In the genomic region with DNA sequence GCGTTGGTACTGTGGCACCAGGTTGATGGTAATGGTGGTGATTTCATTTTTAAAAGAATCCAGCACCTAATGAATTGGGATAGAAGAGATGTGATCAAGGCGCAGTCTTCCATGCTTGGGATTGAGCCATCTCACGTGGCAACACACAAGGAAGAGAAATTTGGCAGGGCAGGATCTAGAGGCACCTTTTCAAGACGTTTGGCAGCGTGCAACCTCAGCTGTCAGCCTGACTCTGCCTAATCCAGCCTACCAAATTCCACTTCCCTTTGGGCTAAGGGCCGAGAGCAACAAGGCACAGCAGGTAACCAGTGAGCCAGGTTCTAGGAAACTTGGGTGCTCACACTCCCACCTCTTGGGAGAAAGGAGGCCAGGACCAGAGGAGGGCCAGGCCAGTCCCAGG, we compare ENCODE assay signal across 16 mouse cellular contexts. TPM values are rescaled to one million over a fixed set of nuclear protein-coding genes. Genes with fewer than 3 reads are reported as not detected.
DNase-seq lines count a peak whose midpoint lies in the region; ATAC-seq and TF ChIP-seq lines count a peak whose summit lies in the region.
"Had no signal": no experiment of that assay in that cellular context is flagged by ENCODE, and none has a peak within 500 bp of the region (broad histone marks: within the 10 kb centered on the region; RNA-seq: fewer than 3 reads in every experiment).

No protein-coding gene starts in this region.

- no peaks in the 10 kb centered on the region for H3K36me3 ChIP-seq in forebrain, embryonic 15.5 days
- no peaks in the 10 kb centered on the region for H3K36me3 ChIP-seq in forebrain, embryonic 11.5 days (ENCODE audit: control insufficient read depth, insufficient read depth, low read length)
- no peaks in the 10 kb centered on the region for H3K36me3 ChIP-seq in heart, postnatal 0 days (replicated peaks; ENCODE audit: control insufficient read depth, insufficient read depth, low read length)
- H3K36me3 ChIP-seq in lung, embryonic 14.5 days (ENCODE audit: insufficient read depth): no peaks in the 10 kb centered on the region
- H3K36me3 ChIP-seq: midbrain, embryonic 12.5 days had no signal

- H3K27ac ChIP-seq in forebrain, embryonic 15.5 days (replicated peaks): no peak overlapping the region
- no peak overlapping the region for H3K27ac ChIP-seq in forebrain, embryonic 11.5 days (ENCODE audit: low read depth, low read length)
- H3K27ac ChIP-seq in heart, postnatal 0 days (ENCODE audit: low read depth): no peak overlapping the region
- no peak overlapping the region for H3K27ac ChIP-seq in lung, embryonic 14.5 days (ENCODE audit: low read depth)
- H3K27ac ChIP-seq: macrophage; midbrain, embryonic 12.5 days had no signal

- intact Hi-C loops in heart, postnatal 10 days (cut with DNase I): no loop called here

- peaks cover 27% of the 10 kb centered on the region; the same call in 1 of the 2 replicates for H3K27me3 ChIP-seq in forebrain, embryonic 15.5 days
- H3K27me3 ChIP-seq in forebrain, embryonic 11.5 days (ENCODE audit: control insufficient read depth, insufficient read depth, low read length): peaks cover 31% of the 10 kb centered on the region
- H3K27me3 ChIP-seq in heart, postnatal 0 days (ENCODE audit: control insufficient read depth, insufficient read depth, low read length): no peaks in the 10 kb centered on the region
- H3K27me3 ChIP-seq in lung, embryonic 14.5 days (ENCODE audit: insufficient read depth, low read length): peaks cover 22% of the 10 kb centered on the region

- no peak overlapping the region for H3K9ac ChIP-seq in forebrain, embryonic 15.5 days (replicated peaks)
- H3K9ac ChIP-seq in forebrain, embryonic 11.5 days (ENCODE audit: low read length): no peak overlapping the region
- no peak overlapping the region for H3K9ac ChIP-seq in heart, postnatal 0 days (replicated peaks; ENCODE audit: low read depth, low read length)
- no peak overlapping the region for H3K9ac ChIP-seq in lung, embryonic 14.5 days

- WGBS in forebrain, embryonic 15.5 days: 57% methylated on average over 6 of the region's 6 CpGs
- 75% methylated on average over 6 of the region's 6 CpGs for WGBS in forebrain, embryonic 11.5 days
- 82% methylated on average over 6 of the region's 6 CpGs for WGBS in heart, postnatal 0 days
- WGBS in lung, embryonic 14.5 days: 61% methylated on average over 6 of the region's 6 CpGs

- no peak for TF ChIP-seq CTCF in heart, postnatal 0 days (IDR thresholded peaks at IDR 0.05; ENCODE audit: low read depth)
- TF ChIP-seq CTCF in lung, embryonic 14.5 days (IDR thresholded peaks at IDR 0.05; ENCODE audit: low read depth): no peak

- H3K9me3 ChIP-seq in forebrain, embryonic 15.5 days: no peaks in the 10 kb centered on the region
- no peaks in the 10 kb centered on the region for H3K9me3 ChIP-seq in forebrain, embryonic 11.5 days (ENCODE audit: control insufficient read depth, low read length)
- no peaks in the 10 kb centered on the region for H3K9me3 ChIP-seq in heart, postnatal 0 days (replicated peaks; ENCODE audit: control insufficient read depth, low read length)
- H3K9me3 ChIP-seq in lung, embryonic 14.5 days (ENCODE audit: low read depth, low read length): no peaks in the 10 kb centered on the region
- H3K9me3 ChIP-seq: midbrain, embryonic 12.5 days had no signal

- H3K4me3 ChIP-seq in forebrain, embryonic 15.5 days: peak overlapping the region; percentile 55; the same call in 1 of the 2 replicates
- H3K4me3 ChIP-seq in forebrain, embryonic 11.5 days (ENCODE audit: low read depth, low read length): no peak overlapping the region
- no peak overlapping the region for H3K4me3 ChIP-seq in heart, postnatal 0 days (ENCODE audit: low read depth, low read length)
- no peak overlapping the region for H3K4me3 ChIP-seq in lung, embryonic 14.5 days (ENCODE audit: low read depth, low read length)

- ATAC-seq in forebrain, embryonic 15.5 days (replicated peaks): no peak
- ATAC-seq in forebrain, embryonic 11.5 days (replicated peaks; ENCODE audit: low FRiP score): no peak
- ATAC-seq in heart, postnatal 0 days (ENCODE audit: insufficient read depth, low read depth): no peak
- ATAC-seq in lung, embryonic 14.5 days (ENCODE audit: insufficient read depth): no peak
- ATAC-seq: CD4-positive, CD25-positive, alpha-beta regulatory T cell, adult 4 months had no signal

- H3K4me2 ChIP-seq in forebrain, embryonic 15.5 days (replicated peaks): no peak overlapping the region
- H3K4me2 ChIP-seq in forebrain, embryonic 11.5 days (ENCODE audit: low read depth, low read length, severe bottlenecking): no peak overlapping the region
- peak overlapping the region; percentile 88 for H3K4me2 ChIP-seq in heart, postnatal 0 days (ENCODE audit: low read depth, low read length)
- peak overlapping the region; percentile 90; the same call in 1 of the 2 replicates for H3K4me2 ChIP-seq in lung, embryonic 14.5 days

- peaks cover 14% of the 10 kb centered on the region for H3K4me1 ChIP-seq in forebrain, embryonic 15.5 days
- no peaks in the 10 kb centered on the region for H3K4me1 ChIP-seq in forebrain, embryonic 11.5 days (replicated peaks; ENCODE audit: control insufficient read depth, insufficient read depth, low read length)
- H3K4me1 ChIP-seq in heart, postnatal 0 days (ENCODE audit: control insufficient read depth, insufficient read depth): no peaks in the 10 kb centered on the region
- no peaks in the 10 kb centered on the region for H3K4me1 ChIP-seq in lung, embryonic 14.5 days (ENCODE audit: insufficient read depth)

- no peak for DNase-seq in forebrain, embryonic 11.5 days (ENCODE audit: low spot score)
- no peak for DNase-seq in heart, postnatal 0 days (ENCODE audit: low spot score)
- DNase-seq in heart, postnatal 10 days: no peak
- no peak for DNase-seq in lung, embryonic 14.5 days
- no peak for DNase-seq in lung, postnatal 10 days
- DNase-seq in thymus, postnatal 0 days (ENCODE audit: low spot score): no peak
- DNase-seq: gastrocnemius, postnatal 14 days; layer of hippocampus, adult 9-11 months; liver; lung, adult 18-20 months; right cerebral cortex, adult 18-20 months; thymus, adult 2 months had no signal

- no peak for TF ChIP-seq EP300 in heart, postnatal 0 days (IDR thresholded peaks at IDR 0.05; ENCODE audit: low read depth)

RNA-seq across cellular contexts. Expression of gene Ano4, which starts 1.0 kb away (rescaled TPM):
- 4.5 and 5.4 TPM in 2 replicates for polyA plus RNA-seq in forebrain, embryonic 15.5 days (2015; fragmentation: Nextera tagmentation; extraction: Ambion mirVana)
- 0.87 and 1.1 TPM in 2 replicates for polyA plus RNA-seq in forebrain, embryonic 11.5 days (2014; fragmentation: Nextera tagmentation; extraction: Ambion mirVana)
- total RNA-seq in heart, postnatal 0 days (2014; rRNA removed; ENCODE audit: low replicate concordance): 1.8 and 3.8 TPM in 2 replicates
- 2.7 and 3.2 TPM in 2 replicates for polyA plus RNA-seq in heart, postnatal 0 days (2015; fragmentation: Nextera tagmentation; extraction: Ambion mirVana)
- 1 to 10 TPM; 4.5 to 6.1 TPM for total RNA-seq in heart, postnatal 10 days (2021)
- 0.99 and 1.5 TPM in 2 replicates for polyA plus RNA-seq in lung, embryonic 14.5 days (2014; fragmentation: Nextera tagmentation; extraction: Ambion mirVana)
- 0.03 and 0.14 TPM in 2 replicates for polyA plus RNA-seq in thymus, postnatal 0 days (2015; fragmentation: Nextera tagmentation; extraction: Ambion mirVana)
- polyA plus RNA-seq: CD4-positive, CD25-positive, alpha-beta regulatory T cell, adult 4 months; macrophage had no signal

Comparison
In these comparisons a context has a peak if more than half of its experiments do, and no peak if none do; other contexts are left out.
1. H3K4me2 ChIP-seq: peak in heart, postnatal 0 days (single experiment) and lung, embryonic 14.5 days (single experiment); none in forebrain, embryonic 15.5 days (single experiment) and forebrain, embryonic 11.5 days (single experiment).